Mouse (Mus musculus): ENCODE measurements around the gene Mbd6. TPM values are rescaled to one million over a fixed set of nuclear protein-coding genes. Genes with fewer than 3 reads are reported as not detected.
A peak's percentile ranks its signal among the peaks of the same experiment; 100 is the strongest.
"Not testable (repeated sequence)": the region's sequence is repeated elsewhere in the genome, so short reads cannot be mapped to it uniquely, and the experiment has no call there.

Gene Mbd6
- polyA plus RNA-seq, 3 experiments from 2014 or later, result 4.0 to 11.8 (median 6.4) TPM

DNA sequence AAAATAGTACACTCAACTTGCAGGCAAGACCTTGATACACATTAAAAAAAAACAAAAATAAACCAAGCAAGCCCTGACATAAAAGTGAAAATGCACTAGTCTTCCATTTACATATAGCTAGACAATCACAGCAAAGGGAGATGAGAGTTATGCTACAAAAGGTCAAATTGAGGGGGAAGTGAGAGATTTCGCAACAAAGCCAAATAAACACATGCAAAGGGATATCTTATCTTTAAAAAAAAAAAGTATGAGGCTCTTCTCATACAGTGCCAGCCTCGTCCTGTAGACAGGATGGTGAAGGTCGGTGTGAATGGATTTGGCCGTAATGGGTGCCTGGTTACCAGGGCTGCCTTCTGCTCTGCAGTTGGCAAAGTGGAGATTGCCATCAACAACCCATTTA, 24.0 kb upstream of the Mbd6 start:
- ATAC-seq, result no peak

- peak; percentile 46 for ATAC-seq
Measured at GRCm38 (mm10) chr10:127312356-127312676, 23.5 kb upstream of the Mbd6 start.

DNA sequence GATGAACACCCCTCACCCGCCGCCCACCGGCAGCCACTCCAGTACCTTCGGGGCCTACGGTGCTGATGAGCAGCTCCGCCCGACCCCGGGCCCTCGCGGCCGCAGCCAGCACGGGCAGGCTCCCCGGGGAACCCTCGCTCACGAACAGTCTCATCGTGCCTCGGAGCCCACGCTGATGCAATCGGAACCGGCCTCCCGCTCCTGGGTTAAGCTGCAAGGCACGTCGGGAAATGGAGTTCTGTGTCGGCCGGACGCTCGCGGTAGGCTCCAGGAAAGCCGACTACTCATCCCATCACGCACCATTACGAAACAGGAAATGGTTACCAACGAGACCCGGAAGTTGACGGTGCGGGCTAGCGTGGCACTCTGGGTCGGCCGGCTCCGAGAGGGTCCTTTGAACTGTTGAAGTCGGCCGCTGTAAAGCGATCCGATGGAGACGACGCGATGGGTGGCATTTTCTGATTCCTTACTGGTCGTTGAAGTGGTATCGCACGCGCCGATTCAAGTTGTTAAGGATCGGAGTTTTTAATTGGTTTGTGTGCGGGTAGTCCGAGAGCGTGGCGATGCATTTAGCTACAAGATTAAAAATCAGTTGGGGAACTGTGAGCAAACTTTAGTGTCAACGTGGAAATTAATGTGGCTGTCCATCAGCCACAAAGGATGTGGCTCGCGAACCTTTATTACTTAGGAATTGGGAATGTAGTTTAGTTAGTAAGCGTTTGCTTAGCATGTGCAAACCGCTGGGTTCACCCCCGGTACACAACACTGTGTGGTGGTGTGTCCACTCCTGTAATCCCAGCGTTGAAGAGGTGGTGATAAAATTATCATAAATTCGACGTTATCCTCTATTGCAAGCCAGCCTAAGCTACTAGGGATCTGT, 22.9 kb upstream of the Mbd6 start, which contains the start of gene Mars:
Gene Mars (minus strand): TSS at position 311 of the 880 bp plus-strand sequence.
- ATAC-seq, result peak; percentile 95

DNA sequence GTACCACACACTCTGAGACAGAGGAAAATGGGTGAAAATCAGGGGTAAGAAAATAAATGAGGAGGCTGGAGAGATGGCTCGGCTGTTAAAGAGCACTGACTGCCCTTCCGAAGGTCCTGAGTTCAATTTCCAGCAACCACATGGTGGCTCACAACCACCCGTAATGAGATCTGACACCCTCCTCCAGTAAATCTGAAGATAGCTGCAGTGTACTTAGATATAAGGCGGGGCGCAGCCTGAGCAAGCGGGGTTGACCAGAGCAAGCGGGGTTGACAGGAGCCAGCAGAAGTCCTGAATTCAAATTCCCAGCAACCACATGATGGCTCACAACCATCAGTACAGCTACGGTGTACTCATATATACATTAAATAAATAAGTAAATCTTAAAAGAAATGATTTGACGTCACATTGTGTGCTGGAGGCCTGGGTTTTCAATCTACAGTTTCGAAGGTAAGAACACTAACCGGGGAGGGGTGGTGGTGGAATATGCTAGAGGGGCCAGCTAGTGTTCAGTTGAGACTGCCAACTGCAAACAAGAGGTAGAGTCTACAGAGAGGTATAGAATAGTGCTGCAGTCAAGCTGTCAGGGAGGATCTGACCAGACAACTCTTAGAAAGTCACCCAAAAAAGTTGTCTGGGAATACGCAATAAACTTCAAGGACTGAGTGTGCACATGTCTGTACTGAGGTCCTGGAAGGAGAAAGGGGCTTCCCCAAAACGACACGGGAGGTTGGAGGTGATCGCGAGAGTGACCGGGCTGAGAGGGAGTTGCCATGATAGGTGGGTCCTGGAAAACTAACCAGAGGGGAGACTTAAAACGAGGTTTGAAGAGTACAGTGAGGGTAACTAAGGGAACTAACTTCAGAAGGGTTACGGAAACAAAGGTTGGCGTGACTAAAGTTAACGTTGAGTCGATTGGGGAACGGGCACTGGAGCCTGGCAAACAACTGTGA, 22.0 kb upstream of the Mbd6 start:
- peak; percentile 7 for ATAC-seq

- not testable (repeated sequence) for ATAC-seq
Measured at GRCm38 (mm10) chr10:127309167-127309566, 20.3 kb upstream of the Mbd6 start.

GRCm38 (mm10) chr10:127303136-127303535, 14.3 kb upstream of the Mbd6 start:
- ATAC-seq, result no peak

DNA sequence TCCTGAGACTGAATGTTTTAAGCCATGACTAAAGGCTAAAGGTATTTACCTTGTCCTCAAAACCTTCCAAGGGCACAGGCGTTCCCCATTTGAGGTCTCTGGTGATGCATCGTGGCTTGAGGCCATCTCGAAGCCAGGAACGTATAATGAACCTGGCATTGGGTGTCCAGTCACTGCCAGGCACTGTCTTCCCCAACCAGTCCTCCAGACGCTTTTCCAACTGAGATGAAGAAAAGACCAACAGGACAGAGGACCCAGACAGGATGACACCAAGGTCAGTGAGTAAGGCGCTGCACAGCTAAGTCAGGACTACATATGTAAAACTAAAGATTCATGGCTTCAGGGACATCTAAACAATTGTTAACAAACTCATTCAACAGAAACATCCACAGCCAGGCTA, 11.5 kb upstream of the Mbd6 start:
- no peak for ATAC-seq

- ATAC-seq, result no peak
Measured at GRCm38 (mm10) chr10:127297015-127297871, 8.4 kb upstream of the Mbd6 start.

GRCm38 (mm10) chr10:127295986-127296794, 7.4 kb upstream of the Mbd6 start:
- no peak for ATAC-seq

GRCm38 (mm10) chr10:127294895-127295510, 6.2 kb upstream of the Mbd6 start:
- ATAC-seq, result no peak

DNA sequence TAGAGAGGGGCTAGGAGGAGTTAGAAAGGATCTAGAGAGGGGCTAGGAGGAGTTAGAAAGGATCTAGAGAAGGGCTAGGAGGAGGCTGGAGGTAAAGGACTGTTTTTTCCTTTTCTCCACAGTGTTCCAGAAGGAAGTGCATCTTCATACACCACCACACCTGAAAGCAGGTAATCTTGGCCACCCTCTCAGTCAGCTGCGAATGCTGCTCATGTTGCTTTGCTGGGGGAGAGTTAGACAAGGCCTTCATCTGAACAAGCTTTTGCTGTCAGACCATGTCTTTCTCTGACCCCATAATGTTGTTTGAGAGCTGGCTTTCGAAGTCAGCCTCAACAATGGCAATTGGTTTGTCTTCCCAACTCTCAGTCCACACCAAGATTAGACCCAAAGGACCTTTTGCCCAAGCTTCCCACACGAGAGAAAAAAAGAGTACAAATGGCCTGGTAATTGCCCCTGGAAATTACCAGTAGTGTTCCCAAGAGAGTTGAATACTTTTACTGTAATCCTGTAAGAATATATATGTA, 4.8 kb upstream of the Mbd6 start:
- ATAC-seq, result no peak

- ATAC-seq, result no peak
Measured at GRCm38 (mm10) chr10:127292987-127293538, 4.2 kb upstream of the Mbd6 start.

- ATAC-seq, result no peak
Measured at GRCm38 (mm10) chr10:127291881-127292638, 3.2 kb upstream of the Mbd6 start.

- peak; percentile 16 for ATAC-seq
Measured at GRCm38 (mm10) chr10:127290930-127291880, 2.4 kb upstream of the Mbd6 start.

DNA sequence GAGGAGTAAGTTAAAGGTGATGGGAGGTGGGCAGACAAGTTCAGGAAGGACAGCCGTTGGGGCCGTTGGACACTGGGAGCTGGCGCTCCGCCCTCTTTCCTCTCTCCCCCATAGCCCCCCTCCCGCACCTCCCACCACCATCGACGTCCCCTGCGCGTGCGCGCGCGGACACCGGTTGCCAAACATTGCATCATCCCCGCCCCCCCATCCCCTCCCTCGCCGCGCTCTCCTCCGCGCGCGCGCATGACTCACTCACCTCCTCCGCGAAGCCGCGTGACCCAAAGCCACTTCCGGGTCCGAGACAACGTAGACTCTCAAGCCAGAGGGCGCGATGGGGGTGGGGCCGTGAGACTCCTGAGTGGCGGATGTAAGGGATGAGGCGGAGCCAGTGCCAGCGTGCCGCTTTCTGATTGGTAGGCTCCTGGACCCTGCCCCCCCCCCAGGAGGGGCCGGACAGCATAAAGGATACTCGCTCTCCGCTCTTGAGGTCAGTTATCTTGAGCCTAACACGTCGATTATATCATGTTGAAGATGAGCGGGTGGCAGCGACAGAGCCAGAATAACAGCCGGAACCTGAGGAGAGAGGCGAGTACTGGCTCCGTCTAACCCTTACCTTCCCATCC, 1.6 kb upstream of the Mbd6 start:
- ATAC-seq, result peak; percentile 79

GRCm38 (mm10) chr10:127289573-127290191, 864 bp upstream of the Mbd6 start:
- peak; percentile 17 for ATAC-seq

DNA sequence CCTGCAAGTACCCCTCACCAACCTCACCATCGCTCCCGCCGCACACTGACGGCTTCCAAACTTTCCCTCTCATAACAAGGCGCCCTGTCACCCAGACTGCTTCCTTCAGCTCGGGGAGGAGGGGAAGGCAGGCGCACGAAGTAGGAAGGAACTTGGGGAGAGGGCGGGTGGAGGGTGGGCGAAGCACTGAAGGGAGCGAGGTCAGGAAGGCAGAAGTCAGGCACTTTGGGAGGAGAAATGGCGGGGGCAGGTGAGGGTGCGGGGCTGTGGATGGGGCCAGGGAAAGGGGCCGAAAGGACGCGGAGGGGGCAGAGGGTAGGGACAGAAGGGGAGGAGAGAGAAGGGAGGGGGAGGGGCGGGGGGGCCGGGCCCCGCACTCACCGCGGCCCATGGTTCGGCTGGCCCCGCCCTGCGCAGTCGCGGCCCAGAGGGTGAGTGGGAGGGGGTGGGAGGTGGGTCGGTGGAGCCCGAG, 454 bp downstream of the Mbd6 start:
- ATAC-seq, result no peak

All from inflammation-experienced regulatory T-cells, adult 6 months (primary cell).